In genomic region chr7:100866675-100867074, GRCm38 (mm10) we compare ENCODE assay signal across 8 mouse cellular contexts. TPM values are rescaled to one million over a fixed set of nuclear protein-coding genes. Genes with fewer than 3 reads are reported as not detected.
DNase-seq lines count a peak whose midpoint lies in the region; ATAC-seq and TF ChIP-seq lines count a peak whose summit lies in the region.

No protein-coding gene starts in this region.

- no peaks in the 10 kb centered on the region for H3K27me3 ChIP-seq in forebrain, embryonic 11.5 days (ENCODE audit: control insufficient read depth, insufficient read depth, low read length)
- no peaks in the 10 kb centered on the region for H3K27me3 ChIP-seq in forebrain, embryonic 16.5 days (replicated peaks; ENCODE audit: control insufficient read depth, insufficient read depth, low read length)
- H3K27me3 ChIP-seq in lung, postnatal 0 days (replicated peaks; ENCODE audit: insufficient read depth, low read length): no peaks in the 10 kb centered on the region

- 19% methylated on average over 3 of the region's 3 CpGs for WGBS in forebrain, embryonic 11.5 days
- 6% methylated on average over 3 of the region's 3 CpGs for WGBS in forebrain, embryonic 16.5 days
- 4% methylated on average over 3 of the region's 3 CpGs for WGBS in lung, postnatal 0 days

- no peaks in the 10 kb centered on the region for H3K9me3 ChIP-seq in forebrain, embryonic 11.5 days (ENCODE audit: control insufficient read depth, low read length)
- H3K9me3 ChIP-seq in forebrain, embryonic 16.5 days (ENCODE audit: control insufficient read depth, low read length): no peaks in the 10 kb centered on the region
- no peaks in the 10 kb centered on the region for H3K9me3 ChIP-seq in lung, postnatal 0 days (ENCODE audit: low read length)

- peak; percentile 81 for TF ChIP-seq CTCF in lung, postnatal 0 days (IDR thresholded peaks at IDR 0.05)

- ATAC-seq in forebrain, embryonic 11.5 days (replicated peaks; ENCODE audit: low FRiP score): no peak
- ATAC-seq in forebrain, embryonic 16.5 days: no peak
- no peak for ATAC-seq in lung, postnatal 0 days

- no peaks in the 10 kb centered on the region for H3K36me3 ChIP-seq in forebrain, embryonic 11.5 days (ENCODE audit: control insufficient read depth, insufficient read depth, low read length)
- no peaks in the 10 kb centered on the region for H3K36me3 ChIP-seq in forebrain, embryonic 16.5 days (ENCODE audit: control insufficient read depth, insufficient read depth)
- H3K36me3 ChIP-seq in lung, postnatal 0 days (ENCODE audit: insufficient read depth, low read length): no peaks in the 10 kb centered on the region

- no peak overlapping the region for H3K4me2 ChIP-seq in forebrain, embryonic 11.5 days (ENCODE audit: low read depth, low read length, severe bottlenecking)
- H3K4me2 ChIP-seq in forebrain, embryonic 16.5 days (ENCODE audit: low read length): no peak overlapping the region
- no peak overlapping the region for H3K4me2 ChIP-seq in lung, postnatal 0 days (replicated peaks; ENCODE audit: low read depth, low read length)

- peak; percentile 80 for DNase-seq in forebrain, embryonic 11.5 days (ENCODE audit: low spot score)
- peak; percentile 61 to 63 for DNase-seq in urinary bladder, postnatal 36 days (ENCODE audit: low spot score in 2 of 2)
- no peak for DNase-seq in urinary bladder, postnatal 4 days (ENCODE audit: low spot score in 2 of 2)
- DNase-seq in embryo, embryonic 11 days: peak; percentile 78
- peak; percentile 79 to 84 for DNase-seq in kidney, postnatal 4 days
- DNase-seq in lung, postnatal 0 days (ENCODE audit: low spot score): peak; percentile 82
- peak; percentile 66 to 80 for DNase-seq in spleen, postnatal 36 days (ENCODE audit: low spot score in 2 of 2)

- H3K4me3 ChIP-seq in forebrain, embryonic 11.5 days (ENCODE audit: low read depth, low read length): no peak overlapping the region
- H3K4me3 ChIP-seq in forebrain, embryonic 16.5 days (replicated peaks; ENCODE audit: low read length): no peak overlapping the region
- H3K4me3 ChIP-seq in lung, postnatal 0 days (ENCODE audit: low read depth, low read length): no peak overlapping the region

- no peak overlapping the region for H3K27ac ChIP-seq in forebrain, embryonic 11.5 days (ENCODE audit: low read depth, low read length)
- no peak overlapping the region for H3K27ac ChIP-seq in forebrain, embryonic 16.5 days (ENCODE audit: low read length)
- no peak overlapping the region for H3K27ac ChIP-seq in lung, postnatal 0 days (ENCODE audit: low read length)

- peaks cover 4% of the 10 kb centered on the region for H3K4me1 ChIP-seq in forebrain, embryonic 11.5 days (replicated peaks; ENCODE audit: control insufficient read depth, insufficient read depth, low read length)
- H3K4me1 ChIP-seq in forebrain, embryonic 16.5 days (replicated peaks; ENCODE audit: control insufficient read depth, insufficient read depth, low read length): peaks cover 8% of the 10 kb centered on the region
- no peaks in the 10 kb centered on the region for H3K4me1 ChIP-seq in lung, postnatal 0 days (ENCODE audit: insufficient read depth, low read depth, low read length)

- H3K9ac ChIP-seq in forebrain, embryonic 11.5 days (ENCODE audit: low read length): no peak overlapping the region
- no peak overlapping the region for H3K9ac ChIP-seq in forebrain, embryonic 16.5 days (replicated peaks; ENCODE audit: low read depth, low read length)
- H3K9ac ChIP-seq in lung, postnatal 0 days (replicated peaks; ENCODE audit: low read depth): no peak overlapping the region

- TF ChIP-seq EP300 in lung, postnatal 0 days (IDR thresholded peaks at IDR 0.05): no peak

RNA-seq across cellular contexts. Expression of gene Relt, which starts 3.4 kb away (rescaled TPM):
- 2.5 and 2.7 TPM in 2 replicates for polyA plus RNA-seq in forebrain, embryonic 11.5 days (2014; fragmentation: Nextera tagmentation; extraction: Ambion mirVana)
- 3.9 and 4.8 TPM in 2 replicates for polyA plus RNA-seq in forebrain, embryonic 16.5 days (2015; fragmentation: Nextera tagmentation; extraction: Ambion mirVana)
- polyA plus RNA-seq in lung, postnatal 0 days (2015; fragmentation: Nextera tagmentation; extraction: Ambion mirVana): 2.8 and 3.8 TPM in 2 replicates

Comparison
In these comparisons a context has a peak if more than half of its experiments do, and no peak if none do; other contexts are left out.
1. DNase-seq: peak in forebrain, embryonic 11.5 days (single experiment), urinary bladder, postnatal 36 days (2 of 2), embryo, embryonic 11 days (single experiment), kidney, postnatal 4 days (2 of 2), lung, postnatal 0 days (single experiment) and spleen, postnatal 36 days (2 of 2); none in urinary bladder, postnatal 4 days (0 of 2).